Mouse (Mus musculus): Measurements from ENCODE around the gene Fpr1. TPM values are rescaled to one million over a fixed set of nuclear protein-coding genes. Genes with fewer than 3 reads are reported as not detected.

Gene Fpr1
- polyA plus RNA-seq, 1 experiment from 2014 or later: 0.58 TPM

DNA sequence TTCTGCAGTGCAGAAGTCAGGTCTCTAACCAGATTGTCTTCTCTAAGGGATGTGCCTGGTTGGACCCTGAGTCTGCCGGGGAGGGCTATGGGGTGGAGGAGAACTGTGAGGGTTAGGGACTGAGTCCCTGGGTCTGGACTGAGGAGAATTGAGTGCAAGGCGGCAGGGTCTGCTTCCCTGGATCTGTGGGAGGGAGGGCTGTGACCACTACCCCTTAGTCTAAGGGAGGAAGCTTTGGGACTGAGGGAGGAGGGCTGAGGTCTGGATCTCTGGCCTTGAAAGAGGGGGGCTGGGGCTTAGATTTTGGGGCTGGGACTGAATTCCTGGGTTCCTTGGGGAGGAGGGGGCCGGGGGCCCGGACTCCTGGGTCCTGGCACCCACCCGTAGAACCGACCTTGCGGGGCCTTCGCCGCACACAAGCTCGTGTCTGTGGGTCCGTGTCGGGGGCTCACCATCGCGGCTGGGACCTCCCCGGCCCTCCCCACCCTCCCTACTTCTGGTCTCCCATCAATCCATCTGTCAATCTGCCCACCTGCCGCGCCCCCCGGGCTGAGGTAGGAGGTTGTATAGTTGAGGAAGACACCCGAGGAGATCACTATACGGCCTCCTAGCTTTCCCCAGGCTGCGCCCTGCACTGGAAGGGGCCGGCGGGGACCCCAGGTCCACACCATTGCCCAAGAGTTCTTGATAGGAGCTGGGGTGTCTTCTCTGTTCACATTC lies 53.8 kb downstream of the Fpr1 start:
- H3K36me3 ChIP-seq: peaks cover 17% of the 10 kb centered on the region
- H3K27me3 ChIP-seq: no peaks in the 10 kb centered on the region
- H3K4me2 ChIP-seq: peak overlapping the region; percentile 79
- peak overlapping the region; percentile 100 for H3K27ac ChIP-seq
- H3K4me1 ChIP-seq (replicated peaks): peaks cover 55% of the 10 kb centered on the region
- H3K9me3 ChIP-seq (replicated peaks): no peaks in the 10 kb centered on the region
- 56% methylated on average over 23 of the region's 23 CpGs for WGBS
- H3K9ac ChIP-seq: peak overlapping the region; percentile 95
- ATAC-seq (replicated peaks; ENCODE audit: insufficient number of reproducible peaks, insufficient read depth, low FRiP score, low read depth): no peak
- H3K4me3 ChIP-seq: peak overlapping the region; percentile 96

- Histone ChIP-seq H3K9ac (peak overlapping the region; percentile 95), H3K4me1 (replicated peaks) (peaks cover 47% of the 10 kb centered on the region), H3K36me3 (peaks cover 17% of the 10 kb centered on the region), H3K27ac (peak overlapping the region; percentile 100), H3K4me3 (peak overlapping the region; percentile 96), H3K4me2 (peak overlapping the region; percentile 79), H3K27me3 (no peaks in the 10 kb centered on the region), H3K9me3 (replicated peaks) (no peaks in the 10 kb centered on the region)
- ATAC-seq (replicated peaks; ENCODE audit: insufficient number of reproducible peaks, insufficient read depth, low FRiP score, low read depth): no peak
- 6% methylated on average over 6 of the region's 6 CpGs for WGBS
These were observed 54.5 kb downstream of the Fpr1 start for GRCm38 (mm10) chr17:17829052-17829785.

- WGBS: under 1% methylated on average over 12 of the region's 15 CpGs
- H3K9ac ChIP-seq: peak overlapping the region; percentile 95
- peak; percentile 51 for ATAC-seq (replicated peaks; ENCODE audit: insufficient number of reproducible peaks, insufficient read depth, low FRiP score, low read depth)
These were observed 55.4 kb downstream of the Fpr1 start for GRCm38 (mm10) chr17:17828191-17828981.

DNA sequence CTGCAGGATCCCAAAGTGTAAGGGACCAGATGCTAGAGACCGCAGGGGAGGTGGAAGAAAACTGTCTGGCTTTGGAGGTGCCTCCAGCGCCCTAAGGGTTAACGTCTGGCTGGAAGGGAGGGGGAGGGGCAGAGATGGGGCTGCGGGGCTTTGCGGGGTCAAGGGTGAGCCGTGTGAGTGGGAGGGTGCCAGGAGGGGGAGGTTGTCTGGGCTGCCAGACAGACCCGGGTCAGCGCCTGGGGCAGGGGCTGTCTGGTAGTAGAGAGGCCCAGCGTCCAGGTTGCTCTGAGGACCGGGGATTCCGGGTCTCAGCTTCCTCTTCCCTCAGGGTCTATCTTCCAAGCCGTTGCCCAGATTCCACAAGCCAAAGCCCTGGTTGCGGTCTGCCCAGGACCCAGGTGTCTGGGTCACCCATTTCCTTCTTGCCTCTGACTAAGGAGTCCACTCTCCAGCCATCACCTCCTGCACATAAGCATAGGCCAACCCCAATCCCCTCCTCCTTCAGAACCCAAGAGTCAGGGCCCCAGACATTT lies 56.0 kb downstream of the Fpr1 start:
- WGBS: 0% methylated on average over 13 of the region's 13 CpGs
- Histone ChIP-seq H3K27ac (peak overlapping the region; percentile 100), H3K36me3 (peaks cover 16% of the 10 kb centered on the region), H3K4me2 (peak overlapping the region; percentile 79), H3K27me3 (no peaks in the 10 kb centered on the region), H3K9ac (peak overlapping the region; percentile 95), H3K4me1 (replicated peaks) (peaks cover 38% of the 10 kb centered on the region), H3K4me3 (peak overlapping the region; percentile 96), H3K9me3 (replicated peaks) (no peaks in the 10 kb centered on the region)
- peak; percentile 20; the same call in 1 of the 2 replicates for ATAC-seq (replicated peaks; ENCODE audit: insufficient number of reproducible peaks, insufficient read depth, low FRiP score, low read depth)

More at GRCm38 (mm10) chr17:17828191-17828981, 55.4 kb downstream of the Fpr1 start:
- H3K4me1 ChIP-seq (replicated peaks): peaks cover 40% of the 10 kb centered on the region
- no peaks in the 10 kb centered on the region for H3K27me3 ChIP-seq
- H3K4me3 ChIP-seq: peak overlapping the region; percentile 96
- H3K4me2 ChIP-seq: peak overlapping the region; percentile 79
- peaks cover 17% of the 10 kb centered on the region for H3K36me3 ChIP-seq
- no peaks in the 10 kb centered on the region for H3K9me3 ChIP-seq (replicated peaks)
- peak overlapping the region; percentile 100 for H3K27ac ChIP-seq

GRCm38 (mm10) chr17:17826751-17827657 lies 56.7 kb downstream of the Fpr1 start, which contains the start of gene Spaca6:
Gene Spaca6, plus strand, starts transcription at chr17:17827158.
- 2% methylated on average over 42 of the region's 42 CpGs for WGBS
- H3K4me1 ChIP-seq (replicated peaks): peaks cover 33% of the 10 kb centered on the region
- peak within 1 kb of the TSS; percentile 96 for H3K4me3 ChIP-seq
- peaks cover 10% of the 10 kb centered on the region for H3K36me3 ChIP-seq
- ATAC-seq (replicated peaks; ENCODE audit: insufficient number of reproducible peaks, insufficient read depth, low FRiP score, low read depth): peak; percentile 84
- H3K27me3 ChIP-seq: no peaks in the 10 kb centered on the region
- H3K27ac ChIP-seq: peak within 1 kb of the TSS; percentile 100
- H3K9ac ChIP-seq: peak within 1 kb of the TSS; percentile 95
- peak within 1 kb of the TSS; percentile 79 for H3K4me2 ChIP-seq
- H3K9me3 ChIP-seq (replicated peaks): no peaks in the 10 kb centered on the region

MicroRNAs encoded within 50 kb of the gene (microRNA counts, 519-probe panel; counts per million panel counts)
- 4,387 counts per million, percentile 95 among the panel's probes with 10 or more counts for microRNA mmu-let-7e
- microRNA mmu-miR-125a-3p: 2,991 counts per million, percentile 72 among the panel's probes with 10 or more counts
- 4,595 counts per million, percentile 97 among the panel's probes with 10 or more counts for microRNA mmu-miR-125a-5p
- 3,810 counts per million, percentile 89 among the panel's probes with 10 or more counts for microRNA mmu-miR-99b

Small RNA genes lying within 50 kb of the gene (microRNA-seq; reads per million reads assigned to microRNA genes)
- not detected for gene Gm25927
- 4,315 reads per million, percentile 91 among the genes with 10 or more reads in this experiment for gene Mir125a
- gene Mir99b: 20,093 reads per million, percentile 97 among the genes with 10 or more reads in this experiment
- not detected for gene Mirlet7e

Other genes starting within 250 kb of the Fpr1 start
- not detected in 2 replicates for gene Vmn2r90, start 180.2 kb downstream of the Fpr1 start, polyA plus RNA-seq (2015; fragmentation: Nextera tagmentation; extraction: Ambion mirVana)
- 17.2 and 23.1 TPM in 2 replicates for gene Spaca6, start 56.8 kb downstream of the Fpr1 start, polyA plus RNA-seq (2015; fragmentation: Nextera tagmentation; extraction: Ambion mirVana)
- 0.66 and 0.79 TPM in 2 replicates for gene Has1, start 28.7 kb downstream of the Fpr1 start, polyA plus RNA-seq (2015; fragmentation: Nextera tagmentation; extraction: Ambion mirVana)
- gene Fpr2, start 3.9 kb upstream of the Fpr1 start, polyA plus RNA-seq (2015; fragmentation: Nextera tagmentation; extraction: Ambion mirVana): 0.11 and 0.44 TPM in 2 replicates
- gene Fpr3, start 3.9 kb upstream of the Fpr1 start, polyA plus RNA-seq (2015; fragmentation: Nextera tagmentation; extraction: Ambion mirVana): not detected in 2 replicates
- not detected in 2 replicates for gene Fpr-rs4, start 137.8 kb upstream of the Fpr1 start, polyA plus RNA-seq (2015; fragmentation: Nextera tagmentation; extraction: Ambion mirVana)
- gene Vmn2r124, start 165.5 kb upstream of the Fpr1 start, polyA plus RNA-seq (2015; fragmentation: Nextera tagmentation; extraction: Ambion mirVana): not detected in 2 replicates
- gene Vmn2r91, start 201.1 kb upstream of the Fpr1 start, polyA plus RNA-seq (2015; fragmentation: Nextera tagmentation; extraction: Ambion mirVana): not detected in 2 replicates

Measured in heart, embryonic 15.5 days (tissue).